Mouse (Mus musculus) forebrain, embryonic 16.5 days (tissue): ENCODE results near the gene Rabep1. TPM values are rescaled to one million over a fixed set of nuclear protein-coding genes. Genes with fewer than 3 reads are reported as not detected.

Experiments used
- ATAC-seq: fragments of 200-750 bp; cut with Nextera tagmentation; 2 replicates; pipeline ENCODE4 v1.8.0; 2017; ENCODE audit warnings: mild to moderate bottlenecking, moderate library complexity
- H3K27ac ChIP-seq: fragments of 300-500 bp; sonication (generic); 2 replicates; pipeline ENCODE4 v1.5.1; 2014; ENCODE audit warnings: low read length, control low read depth
- H3K27me3 ChIP-seq: fragments of 300-500 bp; sonication (generic); replicated peaks from 2 replicates; pipeline ENCODE4 v1.6.1; 2014; ENCODE audit warnings: low read length; ENCODE audit not compliant: control insufficient read depth, insufficient read depth
- H3K36me3 ChIP-seq: fragments of 300-500 bp; sonication (generic); 2 replicates; pipeline ENCODE4 v1.6.1; 2014; ENCODE audit not compliant: control insufficient read depth, insufficient read depth
- H3K4me1 ChIP-seq: fragments of 300-500 bp; sonication (generic); replicated peaks from 2 replicates; pipeline ENCODE4 v1.6.1; 2014; ENCODE audit warnings: low read length; ENCODE audit not compliant: control insufficient read depth, insufficient read depth
- H3K4me2 ChIP-seq: fragments of 300-500 bp; sonication (generic); 2 replicates; pipeline ENCODE4 v1.6.1; 2014; ENCODE audit warnings: mild to moderate bottlenecking, low read length, control low read depth
- H3K4me3 ChIP-seq: fragments of 300-500 bp; sonication (generic); replicated peaks from 2 replicates; pipeline ENCODE4 v1.5.1; 2014; ENCODE audit warnings: mild to moderate bottlenecking, low read length, control low read depth
- H3K9ac ChIP-seq: fragments of 300-500 bp; sonication (generic); replicated peaks from 2 replicates; pipeline ENCODE4 v1.6.1; 2014; ENCODE audit warnings: low read depth, low read length, control low read depth
- H3K9me3 ChIP-seq: fragments of 300-500 bp; sonication (generic); 2 replicates; pipeline ENCODE4 v1.6.1; 2016; ENCODE audit warnings: low read length; ENCODE audit not compliant: control insufficient read depth
- WGBS: fragments of 180-500 bp; shearing (Covaris S2); extraction: QIAGEN DNeasy Blood & Tissue Kit; methylation state at CpG from one replicate; pipeline ENCODE4 v1.1.7; 2014; 5-methylcytosine and 5-hydroxymethylcytosine counted together
- polyA plus RNA-seq: library from polyadenylated mRNA; unstranded; fragments of >200 nt; fragmentation: Nextera tagmentation; extraction: Ambion mirVana; gene quantifications from 2 replicates; pipeline ENCODE4 v1.2.1, GENCODE M21; 2015

The Rabep1 gene
- polyA plus RNA-seq, 1 experiment from 2014 or later: 77.9 TPM

- no peak overlapping the region for H3K4me3 ChIP-seq
- H3K4me2 ChIP-seq: no peak overlapping the region
- no peak for ATAC-seq
- no peaks in the 10 kb centered on the region for H3K9me3 ChIP-seq
- H3K36me3 ChIP-seq: peaks cover 60% of the 10 kb centered on the region
- 92% methylated on average over 4 of the region's 4 CpGs for WGBS
- H3K27ac ChIP-seq: no peak overlapping the region
- H3K4me1 ChIP-seq: no peaks in the 10 kb centered on the region
- no peak overlapping the region for H3K9ac ChIP-seq
- H3K27me3 ChIP-seq: no peaks in the 10 kb centered on the region
Measured at GRCm38 (mm10) chr11:70944935-70945817, 100.6 kb downstream of the Rabep1 start.

DNA sequence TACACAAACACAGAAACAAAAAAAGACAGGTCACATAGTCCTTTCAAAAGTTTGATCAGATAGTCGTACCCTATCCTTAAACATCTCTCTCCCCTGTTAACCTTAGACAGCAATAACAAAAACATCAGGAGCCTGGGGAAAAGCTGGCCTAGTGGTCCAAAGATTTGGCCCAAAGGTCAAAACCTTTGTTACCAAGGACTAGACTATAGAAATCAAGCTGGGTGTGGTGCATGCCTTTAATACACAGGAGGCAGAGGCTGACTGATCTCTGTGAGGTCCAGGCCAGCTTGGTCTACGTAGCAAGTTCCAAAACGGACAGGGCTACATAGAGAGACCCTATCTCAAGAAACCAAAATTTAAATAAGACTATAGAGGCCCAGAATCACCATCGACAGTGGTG, 110.1 kb downstream of the Rabep1 start:
- Histone ChIP-seq H3K4me2 (no peak overlapping the region), H3K9me3 (no peaks in the 10 kb centered on the region), H3K9ac (no peak overlapping the region), H3K27ac (no peak overlapping the region), H3K36me3 (peaks cover 59% of the 10 kb centered on the region), H3K4me1 (no peaks in the 10 kb centered on the region), H3K27me3 (no peaks in the 10 kb centered on the region), H3K4me3 (no peak overlapping the region)
- WGBS: 89% methylated on average over 4 of the region's 4 CpGs
- no peak for ATAC-seq

GRCm38 (mm10) chr11:70960786-70961554, 116.4 kb downstream of the Rabep1 start:
- Histone ChIP-seq H3K9me3 (no peaks in the 10 kb centered on the region), H3K4me1 (no peaks in the 10 kb centered on the region), H3K4me2 (no peak overlapping the region), H3K36me3 (peaks cover 56% of the 10 kb centered on the region), H3K9ac (no peak overlapping the region), H3K27me3 (no peaks in the 10 kb centered on the region), H3K27ac (no peak overlapping the region), H3K4me3 (no peak overlapping the region)
- WGBS: 95% methylated on average over 5 of the region's 5 CpGs
- ATAC-seq: no peak

- no peak overlapping the region for H3K27ac ChIP-seq
- no peaks in the 10 kb centered on the region for H3K27me3 ChIP-seq
- no peak overlapping the region for H3K4me2 ChIP-seq
- no peak for ATAC-seq
- H3K4me1 ChIP-seq: peaks cover 13% of the 10 kb centered on the region
- WGBS: 75% methylated on average over 4 of the region's 4 CpGs
- H3K9me3 ChIP-seq: no peaks in the 10 kb centered on the region
- H3K4me3 ChIP-seq: no peak overlapping the region
- peaks cover 33% of the 10 kb centered on the region for H3K36me3 ChIP-seq
- no peak overlapping the region for H3K9ac ChIP-seq
Measured at GRCm38 (mm10) chr11:70964222-70964907, 119.8 kb downstream of the Rabep1 start.

DNA sequence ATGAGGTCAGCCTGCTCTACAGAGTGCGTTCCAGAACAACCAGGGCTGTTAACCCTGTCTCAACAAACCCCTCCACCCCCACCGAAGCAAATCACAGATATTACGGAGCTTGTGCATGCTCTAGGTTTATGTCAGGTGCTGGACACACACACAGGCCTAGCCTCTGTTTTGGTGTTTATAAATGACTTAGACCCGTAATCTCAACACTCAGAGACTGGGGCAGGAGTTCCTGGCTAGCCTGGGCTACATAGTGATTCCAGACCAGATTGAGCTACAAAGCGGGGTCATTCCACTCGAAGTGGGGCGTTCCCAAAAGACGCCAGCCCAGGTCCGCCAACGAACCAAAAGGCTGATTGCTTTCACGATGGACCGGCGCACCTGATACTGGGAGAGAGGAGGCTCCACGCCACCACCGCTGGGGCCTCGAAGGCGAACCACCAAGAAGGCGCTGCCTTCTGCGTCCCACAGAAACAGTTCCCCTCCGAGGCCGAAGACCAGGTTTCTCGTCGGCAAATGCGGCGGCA, 124.8 kb downstream of the Rabep1 start:
- H3K4me1 ChIP-seq: peaks cover 19% of the 10 kb centered on the region
- peak overlapping the region; percentile 88 for H3K9ac ChIP-seq
- under 1% methylated on average over 25 of the region's 25 CpGs for WGBS
- H3K36me3 ChIP-seq: peaks cover 17% of the 10 kb centered on the region
- H3K4me3 ChIP-seq: peak overlapping the region; percentile 88
- peak overlapping the region; percentile 88 for H3K4me2 ChIP-seq
- H3K27ac ChIP-seq: peak overlapping the region; percentile 86
- H3K27me3 ChIP-seq: no peaks in the 10 kb centered on the region
- peak; percentile 10 for ATAC-seq
- H3K9me3 ChIP-seq: no peaks in the 10 kb centered on the region

GRCm38 (mm10) chr11:70969821-70970559, 125.4 kb downstream of the Rabep1 start, which contains the start of the genes Nup88 and Rpain:
Gene Nup88 (minus strand): TSS chr11:70969973.
Gene Rpain (plus strand): TSS chr11:70970213.
- Histone ChIP-seq H3K27ac (peak within 1 kb of the TSS; percentile 94), H3K4me2 (peak within 1 kb of the TSS; percentile 91), H3K36me3 (peaks cover 11% of the 10 kb centered on the region), H3K4me1 (peaks cover 19% of the 10 kb centered on the region), H3K9me3 (no peaks in the 10 kb centered on the region), H3K27me3 (no peaks in the 10 kb centered on the region), H3K4me3 (peak within 1 kb of the TSS; percentile 88), H3K9ac (peak within 1 kb of the TSS; percentile 88)
- ATAC-seq: peak; percentile 99
- WGBS: under 1% methylated on average over 43 of the region's 43 CpGs

GRCm38 (mm10) chr11:70970560-70971540, 126.3 kb downstream of the Rabep1 start:
- Histone ChIP-seq H3K27ac (peak overlapping the region; percentile 94), H3K4me3 (peak overlapping the region; percentile 88), H3K4me2 (peak overlapping the region; percentile 91), H3K9me3 (no peaks in the 10 kb centered on the region), H3K27me3 (no peaks in the 10 kb centered on the region), H3K9ac (peak overlapping the region; percentile 68), H3K36me3 (peaks cover 4% of the 10 kb centered on the region), H3K4me1 (peaks cover 19% of the 10 kb centered on the region)
- WGBS: 17% methylated on average over 24 of the region's 24 CpGs
- ATAC-seq: peak; percentile 10

GRCm38 (mm10) chr11:70972586-70972985, 128.0 kb downstream of the Rabep1 start:
- no peaks in the 10 kb centered on the region for H3K27me3 ChIP-seq
- peaks cover 13% of the 10 kb centered on the region for H3K36me3 ChIP-seq
- H3K4me3 ChIP-seq: no peak overlapping the region
- ATAC-seq: no peak
- 52% methylated on average over 1 of the region's 1 CpGs for WGBS
- no peak overlapping the region for H3K27ac ChIP-seq
- no peaks in the 10 kb centered on the region for H3K9me3 ChIP-seq
- no peak overlapping the region for H3K9ac ChIP-seq
- peaks cover 17% of the 10 kb centered on the region for H3K4me1 ChIP-seq
- no peak overlapping the region for H3K4me2 ChIP-seq
